Mouse (Mus musculus): ENCODE measurements around the gene Tnfsf13.

Gene Tnfsf13

GRCm38 (mm10) chr11:69655264-69656064 lies 30.1 kb downstream of the Tnfsf13 start, which contains the start of gene Sox15:
Gene Sox15 (plus strand): TSS chr11:69655314.
- peak; percentile 81 for DNase-seq (ENCODE audit: extremely low spot score)

- no peak for DNase-seq (ENCODE audit: extremely low spot score)
These were observed 30.8 kb downstream of the Tnfsf13 start for GRCm38 (mm10) chr11:69654760-69655159.

- no peak for DNase-seq (ENCODE audit: extremely low spot score)
These were observed 32.2 kb downstream of the Tnfsf13 start for GRCm38 (mm10) chr11:69653399-69653798.

- DNase-seq (ENCODE audit: extremely low spot score), result no peak
These were observed 39.7 kb downstream of the Tnfsf13 start for GRCm38 (mm10) chr11:69645860-69646259.

- no peak for DNase-seq (ENCODE audit: extremely low spot score)
These were observed 50.1 kb downstream of the Tnfsf13 start for GRCm38 (mm10) chr11:69635471-69635870.

- no peak for DNase-seq (ENCODE audit: extremely low spot score)
These were observed 52.3 kb downstream of the Tnfsf13 start for GRCm38 (mm10) chr11:69633128-69633866.

Measured in embryo, embryonic 9.5 days (tissue).